Mouse (Mus musculus) adrenal gland (tissue): Measurements from ENCODE around the gene Fam172a.

Experiments used
- intact Hi-C: fragments of 180-260 bp; cut with DNase I; formaldehyde crosslinking; loops from one replicate; pipeline ENCODE4 v1.15.1; 2025

Gene Fam172a

GRCm38 (mm10) chr13:78209611-78210028 lies 507.8 kb downstream of the Fam172a start:
- intact Hi-C loops = loop anchor here (5.0 to 10.0 kb wide), 3 partner anchors 585 to 1165 kb away; no protein-coding TSS in a partner anchor

- intact Hi-C loops = no loop called here
These were observed 508.4 kb downstream of the Fam172a start for GRCm38 (mm10) chr13:78210029-78210747.

GRCm38 (mm10) chr13:78210748-78211089 lies 508.9 kb downstream of the Fam172a start:
- intact Hi-C loops = no loop called here

GRCm38 (mm10) chr13:78211231-78212010 lies 509.6 kb downstream of the Fam172a start:
- intact Hi-C loops = no loop called here

GRCm38 (mm10) chr13:78212111-78212510 lies 510.3 kb downstream of the Fam172a start:
- intact Hi-C loops = no loop called here

GRCm38 (mm10) chr13:78213155-78213554 lies 511.3 kb downstream of the Fam172a start:
- intact Hi-C loops = no loop called here

GRCm38 (mm10) chr13:78215223-78215622 lies 513.4 kb downstream of the Fam172a start:
- intact Hi-C loops = no loop called here
